Mouse (Mus musculus) forebrain, embryonic 12.5 days (tissue): ENCODE measurements around the gene Sucla2. TPM values are rescaled to one million over a fixed set of nuclear protein-coding genes. Genes with fewer than 3 reads are reported as not detected.
"Not testable (repeated sequence)": the region's sequence is repeated elsewhere in the genome, so short reads cannot be mapped to it uniquely, and the experiment has no call there.

ENCODE experiments used
- ATAC-seq: fragments of 200-750 bp; cut with Nextera tagmentation; 2 replicates; pipeline ENCODE4 v1.8.0; 2017; ENCODE audit warnings: moderate TSS enrichment; ENCODE audit not compliant: low FRiP score
- H3K27ac ChIP-seq: fragments of 300-500 bp; sonication (generic); 2 replicates; pipeline ENCODE4 v1.5.1; 2016; ENCODE audit warnings: mild to moderate bottlenecking
- H3K27me3 ChIP-seq: fragments of 300-500 bp; sonication (generic); 2 replicates; pipeline ENCODE4 v1.6.1; 2016; ENCODE audit warnings: mild to moderate bottlenecking
- H3K36me3 ChIP-seq: fragments of 300-500 bp; sonication (generic); replicated peaks from 2 replicates; pipeline ENCODE4 v1.6.1; 2016; ENCODE audit warnings: mild to moderate bottlenecking
- H3K4me1 ChIP-seq: fragments of 300-500 bp; sonication (generic); 2 replicates; pipeline ENCODE4 v1.6.1; 2016
- H3K4me2 ChIP-seq: fragments of 300-500 bp; sonication (generic); 2 replicates; pipeline ENCODE4 v1.6.1; 2016; ENCODE audit warnings: mild to moderate bottlenecking, moderate library complexity
- H3K4me3 ChIP-seq: fragments of 300-500 bp; sonication (generic); replicated peaks from 2 replicates; pipeline ENCODE4 v1.5.1; 2016; ENCODE audit warnings: mild to moderate bottlenecking
- H3K9ac ChIP-seq: fragments of 300-500 bp; sonication (generic); 2 replicates; pipeline ENCODE4 v1.6.1; 2016; ENCODE audit warnings: mild to moderate bottlenecking
- H3K9me3 ChIP-seq: fragments of 300-500 bp; sonication (generic); 2 replicates; pipeline ENCODE4 v1.6.1; 2016
- WGBS: fragments of 180-500 bp; shearing (Covaris S2); methylation state at CpG from one replicate; pipeline ENCODE4 v1.1.7; 2016; 5-methylcytosine and 5-hydroxymethylcytosine counted together
- polyA plus RNA-seq: library from polyadenylated mRNA; unstranded; fragments of >200 nt; fragmentation: Nextera tagmentation; extraction: Ambion mirVana; gene quantifications from 2 replicates; pipeline ENCODE4 v1.2.1, GENCODE M21; 2016

Gene Sucla2
- polyA plus RNA-seq, 1 experiment from 2014 or later: 100 TPM

DNA sequence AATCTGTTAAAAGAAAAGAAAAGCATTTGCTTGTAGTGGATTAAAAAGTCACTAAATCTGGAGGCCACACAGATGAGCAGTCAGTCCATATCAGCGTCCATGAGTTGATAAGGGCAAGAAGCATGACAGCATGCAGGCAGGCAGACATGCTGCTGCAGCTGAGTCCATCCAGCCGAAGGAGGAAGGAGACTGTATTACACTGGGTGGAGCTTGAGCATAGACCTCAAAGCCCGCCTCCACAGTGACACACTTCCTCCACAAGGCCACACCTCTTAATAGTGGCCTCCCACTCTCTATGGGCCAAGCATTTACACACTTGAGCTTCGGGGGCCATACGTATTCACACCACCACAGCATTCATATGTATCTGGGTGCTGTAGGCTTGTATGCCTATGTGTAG is 48.9 kb downstream of the Sucla2 start:
- peaks cover 31% of the 10 kb centered on the region for H3K36me3 ChIP-seq
- ATAC-seq: no peak

DNA sequence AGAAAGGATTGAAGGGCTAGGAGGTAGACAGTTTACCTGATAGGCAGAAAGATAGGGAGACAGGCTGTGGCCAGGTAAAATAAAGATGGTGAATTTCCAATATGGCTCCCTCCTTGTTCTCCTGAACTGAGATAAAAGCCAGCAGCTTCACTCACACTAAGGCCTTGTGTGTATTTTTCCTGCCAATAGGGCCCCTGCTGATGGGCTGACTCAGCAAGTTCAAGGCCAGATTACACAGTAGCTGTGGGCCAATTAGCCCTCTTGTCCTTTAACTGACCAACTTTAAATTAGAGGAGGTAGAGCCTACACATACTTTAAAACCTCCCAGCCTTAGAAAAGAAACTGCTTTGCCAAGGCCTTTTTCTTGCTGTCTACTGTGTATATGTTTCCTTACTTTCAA is 51.2 kb downstream of the Sucla2 start:
- Histone ChIP-seq H3K4me3 (no peak overlapping the region), H3K4me1 (no peaks in the 10 kb centered on the region), H3K27ac (no peak overlapping the region), H3K36me3 (peaks cover 25% of the 10 kb centered on the region), H3K4me2 (no peak overlapping the region), H3K9ac (no peak overlapping the region), H3K9me3 (no peaks in the 10 kb centered on the region), H3K27me3 (no peaks in the 10 kb centered on the region)
- no peak for ATAC-seq

More for the DNA sequence above, 48.9 kb downstream of the Sucla2 start:
- Histone ChIP-seq H3K4me1 (no peaks in the 10 kb centered on the region), H3K9me3 (no peaks in the 10 kb centered on the region), H3K9ac (no peak overlapping the region), H3K27ac (no peak overlapping the region), H3K27me3 (no peaks in the 10 kb centered on the region), H3K4me2 (no peak overlapping the region), H3K4me3 (no peak overlapping the region)
- WGBS: 98% methylated on average over 5 of the region's 5 CpGs

- Histone ChIP-seq H3K9ac (no peak overlapping the region), H3K27ac (no peak overlapping the region), H3K4me3 (no peak overlapping the region), H3K4me1 (no peaks in the 10 kb centered on the region), H3K4me2 (no peak overlapping the region), H3K27me3 (no peaks in the 10 kb centered on the region), H3K36me3 (peaks cover 25% of the 10 kb centered on the region), H3K9me3 (no peaks in the 10 kb centered on the region)
- ATAC-seq: no peak
- WGBS: 84% methylated on average over 1 of the region's 1 CpGs
Measured at GRCm38 (mm10) chr14:73588080-73588479, 63.0 kb downstream of the Sucla2 start.

DNA sequence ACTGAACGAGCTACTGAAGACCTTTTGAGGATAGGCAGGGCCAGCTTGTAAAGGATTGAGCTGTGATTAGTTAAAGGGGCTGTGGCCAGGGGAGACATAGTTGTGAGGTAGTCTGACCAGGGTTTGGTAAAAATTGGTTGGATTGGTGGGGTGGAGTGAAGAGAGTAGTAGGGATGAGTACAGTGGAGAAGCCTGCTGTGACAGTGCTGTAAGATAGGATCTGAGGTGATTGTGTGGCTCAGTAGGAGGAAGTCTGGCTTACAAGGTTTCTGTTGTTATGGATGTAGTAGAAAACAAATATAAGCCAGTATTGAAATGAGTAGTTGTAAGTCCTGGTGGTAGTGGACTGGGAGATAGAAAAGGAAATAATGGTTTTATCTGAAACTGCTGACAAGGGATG is 67.0 kb downstream of the Sucla2 start:
- Histone ChIP-seq H3K27me3 (no peaks in the 10 kb centered on the region), H3K4me1 (no peaks in the 10 kb centered on the region), H3K4me3 (no peak overlapping the region), H3K27ac (no peak overlapping the region), H3K4me2 (no peak overlapping the region), H3K9me3 (no peaks in the 10 kb centered on the region), H3K9ac (no peak overlapping the region), H3K36me3 (peaks cover 38% of the 10 kb centered on the region)
- no peak for ATAC-seq
- WGBS: 67% methylated on average over 1 of the region's 1 CpGs

DNA sequence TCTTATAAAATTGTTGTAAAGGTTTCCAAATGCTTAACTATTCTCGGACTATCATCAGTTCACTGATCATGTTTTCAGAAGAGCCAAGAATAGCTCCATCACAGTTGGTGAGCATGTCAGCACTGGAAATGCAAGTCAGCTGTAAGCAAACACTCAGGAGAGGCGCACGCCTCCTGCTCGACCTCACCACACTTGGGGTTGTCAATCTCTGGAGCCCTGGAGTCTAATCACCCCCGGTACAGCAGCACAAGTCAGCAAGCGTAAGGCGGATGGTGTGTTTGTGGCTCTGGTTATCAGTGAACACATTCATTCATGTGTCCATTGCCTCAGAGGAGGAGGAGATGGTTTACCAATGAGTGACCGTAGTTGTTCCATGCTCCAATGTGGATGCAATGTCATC is 74.6 kb downstream of the Sucla2 start:
- H3K36me3 ChIP-seq: peaks cover 49% of the 10 kb centered on the region
- no peaks in the 10 kb centered on the region for H3K4me1 ChIP-seq
- H3K4me2 ChIP-seq: no peak overlapping the region
- no peak overlapping the region for H3K27ac ChIP-seq
- no peak for ATAC-seq
- no peak overlapping the region for H3K9ac ChIP-seq
- H3K27me3 ChIP-seq: no peaks in the 10 kb centered on the region
- WGBS: 95% methylated on average over 8 of the region's 8 CpGs
- H3K4me3 ChIP-seq: no peak overlapping the region
- H3K9me3 ChIP-seq: no peaks in the 10 kb centered on the region

DNA sequence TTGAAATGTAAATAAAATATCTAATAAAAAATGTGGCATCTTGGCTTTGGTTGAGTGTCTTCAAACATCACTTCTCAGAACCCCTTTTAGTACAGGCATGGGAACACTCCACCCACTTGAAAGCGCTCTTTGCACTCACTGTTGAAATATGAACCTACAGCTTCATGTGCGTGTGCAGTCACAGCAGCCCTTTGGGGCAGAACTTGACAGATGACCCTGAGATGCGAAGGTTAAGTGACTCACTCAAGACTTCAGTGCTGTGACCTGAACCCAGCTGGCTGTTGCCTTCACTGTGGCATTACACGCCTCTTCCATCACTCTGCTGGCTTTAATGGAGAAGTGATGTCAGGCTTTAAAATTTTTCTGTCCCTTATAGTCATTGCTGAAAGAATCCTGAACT is 82.6 kb downstream of the Sucla2 start:
- 90% methylated on average over 4 of the region's 4 CpGs for WGBS
- Histone ChIP-seq H3K4me2 (no peak overlapping the region), H3K4me1 (no peaks in the 10 kb centered on the region), H3K27me3 (no peaks in the 10 kb centered on the region), H3K4me3 (no peak overlapping the region), H3K27ac (no peak overlapping the region), H3K9me3 (no peaks in the 10 kb centered on the region), H3K9ac (no peak overlapping the region), H3K36me3 (peaks cover 14% of the 10 kb centered on the region)
- ATAC-seq: no peak

DNA sequence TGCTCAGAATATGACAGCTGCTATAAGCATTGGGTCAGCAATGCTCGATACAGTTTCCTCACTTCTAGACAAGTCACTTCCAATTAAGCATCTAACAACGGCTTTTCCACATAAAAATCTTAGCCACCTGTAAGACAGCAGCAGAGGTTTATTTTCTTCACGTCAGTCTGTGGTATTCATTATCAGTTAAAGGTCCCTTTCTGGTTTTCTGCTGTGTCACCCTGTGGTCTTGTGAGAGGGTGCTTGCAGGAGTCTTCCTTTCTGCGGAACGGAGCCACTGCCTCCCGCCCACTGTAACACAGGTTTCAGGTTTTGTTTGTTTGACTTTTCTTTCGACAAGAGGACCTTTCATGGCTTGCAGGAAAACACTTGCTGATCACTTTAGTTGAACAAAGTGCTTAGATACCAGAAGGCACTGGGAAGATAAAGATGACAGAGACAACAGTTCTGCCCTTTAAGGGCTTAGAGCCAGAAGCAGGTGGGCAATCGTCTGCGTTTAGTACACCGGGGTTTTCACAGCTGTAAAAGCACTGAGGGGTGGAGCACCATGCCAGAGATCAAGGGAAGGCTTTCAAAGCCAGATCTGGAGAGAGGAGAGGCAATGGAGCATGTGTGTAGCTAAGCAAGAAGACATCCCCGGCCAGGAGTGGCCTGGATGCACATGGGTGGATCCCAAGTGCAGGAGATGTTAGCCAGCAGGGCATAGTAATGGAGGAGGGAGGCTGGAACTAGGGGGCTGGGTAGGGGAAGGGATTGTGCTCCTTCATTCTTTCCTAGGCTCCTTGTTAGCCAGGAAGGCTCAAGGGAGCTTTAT is 83.8 kb downstream of the Sucla2 start:
- Histone ChIP-seq H3K9me3 (no peaks in the 10 kb centered on the region), H3K27me3 (no peaks in the 10 kb centered on the region), H3K4me1 (no peaks in the 10 kb centered on the region), H3K27ac (no peak overlapping the region), H3K36me3 (peaks cover 10% of the 10 kb centered on the region), H3K4me3 (no peak overlapping the region), H3K9ac (no peak overlapping the region), H3K4me2 (no peak overlapping the region)
- WGBS: 67% methylated on average over 11 of the region's 11 CpGs
- ATAC-seq: no peak

GRCm38 (mm10) chr14:73614961-73615360 is 89.8 kb downstream of the Sucla2 start:
- not testable (repeated sequence) for ATAC-seq, H3K36me3 ChIP-seq
- WGBS: 79% methylated on average over 1 of the region's 1 CpGs

DNA sequence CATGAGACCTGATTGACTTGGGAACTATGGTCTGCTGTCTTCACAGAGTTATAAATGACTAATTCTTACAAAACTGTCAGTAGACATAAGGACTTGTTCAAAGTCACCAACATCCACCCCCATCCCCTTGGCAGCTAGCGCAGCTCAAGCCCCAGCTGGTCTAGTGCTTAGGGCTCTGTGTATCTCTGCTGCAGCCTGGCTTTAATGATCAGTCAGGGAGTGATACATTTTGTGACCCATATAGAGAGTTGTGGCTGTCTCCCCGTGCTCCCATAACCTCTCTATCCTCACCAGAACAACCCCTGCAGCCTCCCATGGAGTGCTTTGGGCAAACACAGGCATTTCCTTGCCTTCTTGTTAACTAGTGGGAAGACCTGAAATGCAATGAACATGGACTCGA is 95.8 kb downstream of the Sucla2 start:
- WGBS: 75% methylated on average over 3 of the region's 3 CpGs
- H3K27me3 ChIP-seq: no peaks in the 10 kb centered on the region
- H3K36me3 ChIP-seq: no peaks in the 10 kb centered on the region
- H3K4me1 ChIP-seq: no peaks in the 10 kb centered on the region
- no peak overlapping the region for H3K4me3 ChIP-seq
- H3K4me2 ChIP-seq: no peak overlapping the region
- no peak overlapping the region for H3K9ac ChIP-seq
- H3K27ac ChIP-seq: no peak overlapping the region
- no peaks in the 10 kb centered on the region for H3K9me3 ChIP-seq
- ATAC-seq: no peak

More at GRCm38 (mm10) chr14:73614961-73615360, 89.8 kb downstream of the Sucla2 start:
- H3K9ac ChIP-seq, H3K27ac ChIP-seq, H3K4me2 ChIP-seq, H3K4me1 ChIP-seq, H3K4me3 ChIP-seq, H3K27me3 ChIP-seq, H3K9me3 ChIP-seq: not testable (repeated sequence)

DNA sequence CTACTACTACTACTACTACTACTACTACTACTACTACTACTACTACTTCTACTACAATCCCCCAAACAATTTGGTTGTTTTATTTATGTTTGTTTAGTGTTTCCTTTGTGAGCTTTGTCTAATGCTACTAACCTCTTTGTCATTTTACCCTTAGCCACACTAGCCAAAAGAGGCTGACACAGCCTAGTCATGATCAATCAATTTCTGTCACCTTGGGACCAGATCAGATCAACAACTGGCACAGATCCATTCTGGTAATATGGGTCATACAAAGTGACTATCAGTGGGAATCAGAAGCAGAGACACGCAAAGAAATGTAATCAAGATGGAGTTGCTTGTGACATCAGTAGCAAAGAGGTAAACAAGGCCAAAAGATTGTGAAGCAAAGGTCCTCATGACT is 97.9 kb downstream of the Sucla2 start:
- no peaks in the 10 kb centered on the region for H3K27me3 ChIP-seq
- no peaks in the 10 kb centered on the region for H3K4me1 ChIP-seq
- no peaks in the 10 kb centered on the region for H3K36me3 ChIP-seq
- H3K9me3 ChIP-seq: no peaks in the 10 kb centered on the region
- no peak overlapping the region for H3K4me2 ChIP-seq
- no peak for ATAC-seq
- 86% methylated on average over 1 of the region's 1 CpGs for WGBS
- H3K4me3 ChIP-seq: no peak overlapping the region
- no peak overlapping the region for H3K9ac ChIP-seq
- H3K27ac ChIP-seq: no peak overlapping the region

DNA sequence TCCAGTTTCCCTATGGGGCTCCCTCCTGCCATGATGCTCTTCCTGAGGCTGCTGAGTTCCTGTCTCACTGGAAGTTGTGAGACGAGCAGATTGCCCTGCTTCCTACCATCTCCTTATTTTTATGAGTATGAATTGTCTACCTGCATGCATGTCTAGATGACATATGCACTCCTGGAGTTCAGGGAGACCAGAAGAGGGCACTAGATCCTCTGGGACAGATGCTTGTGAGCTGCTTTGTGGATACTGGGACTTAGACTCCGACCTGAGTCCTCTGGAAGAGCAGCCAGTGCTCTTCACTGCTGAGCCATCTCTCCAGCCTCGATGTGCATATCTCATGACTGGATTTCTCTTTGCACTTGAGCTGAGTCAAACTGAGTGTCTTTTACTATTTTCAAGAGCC is 100.3 kb downstream of the Sucla2 start:
- Histone ChIP-seq H3K9ac (no peak overlapping the region), H3K27me3 (no peaks in the 10 kb centered on the region), H3K4me1 (no peaks in the 10 kb centered on the region), H3K4me3 (no peak overlapping the region), H3K36me3 (no peaks in the 10 kb centered on the region), H3K9me3 (no peaks in the 10 kb centered on the region), H3K27ac (no peak overlapping the region), H3K4me2 (no peak overlapping the region)
- ATAC-seq: no peak
- WGBS: 66% methylated on average over 3 of the region's 3 CpGs

GRCm38 (mm10) chr14:73631511-73631910 is 106.4 kb downstream of the Sucla2 start:
- no peak overlapping the region for H3K4me3 ChIP-seq
- H3K9me3 ChIP-seq: no peaks in the 10 kb centered on the region
- no peak overlapping the region for H3K27ac ChIP-seq
- H3K9ac ChIP-seq: no peak overlapping the region
- no peak overlapping the region for H3K4me2 ChIP-seq
- ATAC-seq: no peak
- WGBS: 94% methylated on average over 4 of the region's 4 CpGs
- H3K36me3 ChIP-seq: no peaks in the 10 kb centered on the region
- H3K27me3 ChIP-seq: no peaks in the 10 kb centered on the region
- H3K4me1 ChIP-seq: no peaks in the 10 kb centered on the region

GRCm38 (mm10) chr14:73632648-73633263 is 107.6 kb downstream of the Sucla2 start:
- Histone ChIP-seq H3K9me3 (no peaks in the 10 kb centered on the region), H3K4me3 (no peak overlapping the region), H3K27me3 (no peaks in the 10 kb centered on the region), H3K4me1 (no peaks in the 10 kb centered on the region), H3K36me3 (no peaks in the 10 kb centered on the region), H3K4me2 (no peak overlapping the region), H3K27ac (no peak overlapping the region), H3K9ac (no peak overlapping the region)
- WGBS: 81% methylated on average over 9 of the region's 9 CpGs
- ATAC-seq: no peak
